Mouse (Mus musculus) midbrain, embryonic 13.5 days (tissue): ENCODE data around the gene Inppl1. TPM values are rescaled to one million over a fixed set of nuclear protein-coding genes. Genes with fewer than 3 reads are reported as not detected.

ENCODE experiments used
- ATAC-seq: fragments of 200-750 bp; cut with Nextera tagmentation; 2 replicates; pipeline ENCODE4 v1.8.0; 2017; ENCODE audit warnings: mild to moderate bottlenecking, moderate TSS enrichment, moderate library complexity
- H3K27ac ChIP-seq: fragments of 300-500 bp; sonication (generic); 2 replicates; pipeline ENCODE4 v1.5.1; 2015; ENCODE audit warnings: inconsistent platforms, mild to moderate bottlenecking, moderate library complexity
- H3K27me3 ChIP-seq: fragments of 300-500 bp; sonication (generic); 2 replicates; pipeline ENCODE4 v1.6.1; 2015; ENCODE audit warnings: mild to moderate bottlenecking, inconsistent platforms
- H3K36me3 ChIP-seq: fragments of 300-500 bp; sonication (generic); 2 replicates; pipeline ENCODE4 v1.6.1; 2015; ENCODE audit warnings: mild to moderate bottlenecking, inconsistent platforms
- H3K4me1 ChIP-seq: fragments of 300-500 bp; sonication (generic); replicated peaks from 2 replicates; pipeline ENCODE4 v1.6.1; 2015; ENCODE audit warnings: inconsistent platforms
- H3K4me2 ChIP-seq: fragments of 300-500 bp; sonication (generic); replicated peaks from 2 replicates; pipeline ENCODE4 v1.6.1; 2015; ENCODE audit warnings: moderate library complexity, mild to moderate bottlenecking, inconsistent platforms
- H3K4me3 ChIP-seq: fragments of 300-500 bp; sonication (generic); replicated peaks from 2 replicates; pipeline ENCODE4 v1.5.1; 2015; ENCODE audit warnings: mild to moderate bottlenecking, inconsistent platforms
- H3K9ac ChIP-seq: fragments of 300-500 bp; sonication (generic); replicated peaks from 2 replicates; pipeline ENCODE4 v1.6.1; 2015; ENCODE audit warnings: mild to moderate bottlenecking, inconsistent platforms
- H3K9me3 ChIP-seq: fragments of 300-500 bp; sonication (generic); 2 replicates; pipeline ENCODE4 v1.6.1; 2016; ENCODE audit warnings: mild to moderate bottlenecking, inconsistent platforms
- WGBS: fragments of 180-500 bp; shearing (Covaris S2); methylation state at CpG from one replicate; pipeline ENCODE4 v1.1.7; 2015; 5-methylcytosine and 5-hydroxymethylcytosine counted together
- polyA plus RNA-seq: library from polyadenylated mRNA; unstranded; fragments of >200 nt; fragmentation: Nextera tagmentation; extraction: Ambion mirVana; gene quantifications from 2 replicates; pipeline ENCODE4 v1.2.1, GENCODE M21; 2015

Gene Inppl1
- polyA plus RNA-seq, 1 experiment from 2014 or later: 26.3 TPM

DNA sequence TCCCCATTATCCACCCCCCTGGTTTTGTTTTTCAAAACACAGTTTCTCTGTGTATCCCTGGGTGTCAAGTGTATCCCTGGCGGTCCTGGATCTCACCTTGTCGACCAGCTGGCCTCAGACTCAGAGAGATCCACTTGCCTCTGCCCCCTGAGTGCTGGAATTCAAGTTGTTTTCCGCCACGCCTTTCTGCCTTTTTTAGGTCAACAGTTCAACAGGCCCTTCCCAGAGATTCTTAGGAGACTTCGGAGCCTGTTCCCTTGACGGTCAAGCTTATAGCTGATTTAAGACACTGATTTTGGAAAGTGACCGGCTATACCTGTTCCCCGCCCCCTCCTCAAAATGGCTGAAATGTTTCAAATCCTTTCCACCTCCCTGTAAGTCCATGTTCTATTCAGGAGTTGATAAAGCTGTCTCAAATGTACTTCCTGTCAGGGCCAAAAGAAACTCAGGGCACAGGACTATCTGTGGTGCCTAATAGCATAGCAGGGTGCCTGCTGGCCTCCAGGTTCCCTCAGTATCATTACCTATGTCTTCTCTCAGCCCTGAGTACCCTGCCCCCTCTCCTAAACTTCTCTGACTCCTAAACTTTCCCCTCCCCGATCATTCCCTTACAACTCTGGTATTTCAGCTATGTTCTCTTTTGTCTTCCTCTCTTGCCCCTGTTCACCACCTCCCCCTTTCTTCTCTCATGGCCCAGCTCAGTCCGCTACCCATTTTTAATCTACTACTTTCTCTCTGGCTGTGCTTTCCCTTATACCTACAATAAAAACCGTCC is 28.6 kb upstream of the Inppl1 start:
- Histone ChIP-seq H3K27ac (no peak overlapping the region), H3K36me3 (no peaks in the 10 kb centered on the region), H3K9ac (no peak overlapping the region), H3K9me3 (no peaks in the 10 kb centered on the region), H3K4me1 (0 out of 2 replicates have a peak, but pooled peaks cover 4% of the 10 kb centered on the region), H3K4me2 (no peak overlapping the region), H3K27me3 (no peaks in the 10 kb centered on the region), H3K4me3 (no peak overlapping the region)
- no peak for ATAC-seq
- 79% methylated on average over 11 of the region's 11 CpGs for WGBS

DNA sequence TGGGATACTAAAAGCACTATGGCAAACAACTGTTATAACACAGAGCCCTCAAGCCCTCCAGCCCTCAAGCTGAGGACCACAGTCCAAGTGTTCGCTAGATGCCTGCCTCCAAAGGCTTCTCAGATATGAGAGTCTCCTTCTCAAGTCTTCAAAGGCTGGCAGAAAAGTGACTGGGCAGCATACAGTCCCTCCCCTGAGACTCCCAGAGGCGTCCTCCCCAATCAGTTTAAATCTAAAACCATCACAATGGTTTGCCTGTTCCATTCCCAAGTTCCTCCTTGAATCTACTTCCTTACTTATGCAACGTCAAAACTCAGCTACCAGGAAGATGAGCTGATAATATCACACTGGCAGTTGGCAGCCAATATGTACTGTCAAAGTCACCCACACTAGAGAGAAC is 25.4 kb upstream of the Inppl1 start, which contains the start of gene Anapc15:
Anapc15 (plus strand) TSS at position 301 of the 400 bp plus-strand sequence.
- Histone ChIP-seq H3K4me1 (no peaks in the 10 kb centered on the region), H3K9me3 (no peaks in the 10 kb centered on the region), H3K27ac (no peak within 1 kb of the TSS), H3K9ac (no peak within 1 kb of the TSS), H3K4me3 (no peak within 1 kb of the TSS), H3K36me3 (no peaks in the 10 kb centered on the region), H3K4me2 (no peak within 1 kb of the TSS), H3K27me3 (no peaks in the 10 kb centered on the region)
- ATAC-seq: no peak
- WGBS: 88% methylated on average over 3 of the region's 3 CpGs

DNA sequence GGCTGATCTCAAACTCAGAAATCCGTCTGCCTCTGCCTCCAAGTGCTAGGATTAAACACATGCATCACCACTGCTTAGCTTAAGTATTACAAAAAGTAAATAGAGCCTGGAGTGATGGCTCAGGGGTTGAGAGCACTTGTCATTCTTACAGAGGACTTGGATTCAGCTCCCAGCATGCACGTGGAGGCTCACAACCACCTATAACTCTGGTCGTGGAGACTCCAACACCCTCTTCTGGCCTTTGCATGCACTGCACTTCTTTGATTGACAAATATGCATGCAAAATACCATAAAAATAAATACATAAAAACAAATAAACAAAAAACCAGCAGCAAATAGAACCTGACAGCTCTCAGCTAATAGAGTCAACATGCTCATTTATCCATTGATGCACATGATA is 24.3 kb upstream of the Inppl1 start:
- H3K9ac ChIP-seq: no peak overlapping the region
- no peak overlapping the region for H3K4me2 ChIP-seq
- H3K4me3 ChIP-seq: no peak overlapping the region
- ATAC-seq: no peak
- H3K4me1 ChIP-seq: no peaks in the 10 kb centered on the region
- H3K36me3 ChIP-seq: no peaks in the 10 kb centered on the region
- 67% methylated on average over 3 of the region's 3 CpGs for WGBS
- H3K27ac ChIP-seq: no peak overlapping the region
- H3K27me3 ChIP-seq: no peaks in the 10 kb centered on the region
- H3K9me3 ChIP-seq: no peaks in the 10 kb centered on the region

DNA sequence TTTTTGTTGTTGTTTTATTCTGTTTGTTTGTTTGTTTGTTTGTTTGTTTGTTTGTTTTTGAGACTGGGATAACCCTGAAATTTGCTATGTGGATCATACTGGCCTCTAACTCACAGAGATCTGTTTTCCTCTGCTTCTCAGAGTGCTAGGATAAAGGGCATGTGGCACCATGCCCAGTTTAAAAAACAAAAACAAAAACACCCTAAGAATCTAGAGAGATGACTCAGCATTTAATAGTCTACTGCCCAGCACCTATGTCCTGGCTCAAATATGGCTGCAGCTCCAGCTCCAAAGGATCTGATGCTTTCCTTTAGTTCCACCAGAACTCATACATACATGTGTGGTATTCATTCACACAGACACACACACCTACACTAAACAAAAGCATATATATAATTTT is 22.9 kb upstream of the Inppl1 start:
- H3K4me1 ChIP-seq: no peaks in the 10 kb centered on the region
- no peak for ATAC-seq
- H3K4me3 ChIP-seq: no peak overlapping the region
- no peak overlapping the region for H3K27ac ChIP-seq
- H3K9me3 ChIP-seq: no peaks in the 10 kb centered on the region
- H3K27me3 ChIP-seq: no peaks in the 10 kb centered on the region
- H3K4me2 ChIP-seq: no peak overlapping the region
- H3K36me3 ChIP-seq: no peaks in the 10 kb centered on the region
- H3K9ac ChIP-seq: no peak overlapping the region

DNA sequence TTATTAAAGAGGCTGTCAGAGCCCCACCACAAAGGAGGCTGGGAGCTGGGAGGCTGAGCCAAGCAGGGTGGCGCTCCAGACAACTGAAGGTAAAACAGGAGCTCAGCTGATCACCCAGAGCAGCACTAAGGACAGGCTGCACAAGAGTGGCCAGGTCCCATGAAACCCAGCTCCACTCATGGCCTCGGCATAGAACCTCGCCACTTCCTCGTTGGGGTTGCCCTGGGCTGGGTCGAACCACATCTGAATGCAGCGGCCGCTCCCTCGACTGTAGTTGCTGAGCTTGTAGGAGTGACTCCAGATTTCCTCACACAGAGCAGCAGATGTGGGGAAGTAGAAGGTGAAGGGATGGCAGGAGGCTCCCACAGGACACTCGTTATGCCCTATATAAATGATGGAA is 20.3 kb upstream of the Inppl1 start:
- H3K4me1 ChIP-seq: no peaks in the 10 kb centered on the region
- no peaks in the 10 kb centered on the region for H3K27me3 ChIP-seq
- 87% methylated on average over 9 of the region's 9 CpGs for WGBS
- H3K9ac ChIP-seq: no peak overlapping the region
- H3K4me3 ChIP-seq: no peak overlapping the region
- H3K27ac ChIP-seq: no peak overlapping the region
- H3K4me2 ChIP-seq: no peak overlapping the region
- no peak for ATAC-seq
- H3K9me3 ChIP-seq: no peaks in the 10 kb centered on the region
- no peaks in the 10 kb centered on the region for H3K36me3 ChIP-seq

DNA sequence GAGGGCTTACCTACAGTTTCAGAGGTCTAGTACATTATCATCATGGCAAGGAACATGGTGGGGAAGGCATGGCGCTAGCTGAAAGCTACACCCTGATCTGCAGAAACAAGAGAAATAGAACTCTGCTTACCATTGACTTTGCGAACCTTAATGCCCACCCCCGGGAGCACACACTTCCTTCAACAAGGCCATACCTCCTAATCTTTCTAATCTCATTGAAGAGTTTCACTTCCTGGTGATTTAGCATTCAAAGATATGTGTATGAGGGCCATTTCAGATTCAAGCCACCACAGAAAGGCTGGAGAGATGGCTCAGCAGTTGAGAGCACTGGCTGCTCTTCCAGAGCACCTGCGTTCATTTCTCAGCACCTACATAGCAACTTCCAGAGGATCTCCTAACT is 19.1 kb upstream of the Inppl1 start, which contains the start of gene Folr2:
Folr2 (minus strand) TSS at position 101 of the 400 bp plus-strand sequence.
- H3K9me3 ChIP-seq: no peaks in the 10 kb centered on the region
- no peak within 1 kb of the TSS for H3K27ac ChIP-seq
- H3K4me3 ChIP-seq: no peak within 1 kb of the TSS
- no peak for ATAC-seq
- H3K27me3 ChIP-seq: no peaks in the 10 kb centered on the region
- H3K9ac ChIP-seq: no peak within 1 kb of the TSS
- H3K4me1 ChIP-seq: no peaks in the 10 kb centered on the region
- H3K36me3 ChIP-seq: no peaks in the 10 kb centered on the region
- 85% methylated on average over 4 of the region's 4 CpGs for WGBS
- H3K4me2 ChIP-seq: no peak within 1 kb of the TSS

DNA sequence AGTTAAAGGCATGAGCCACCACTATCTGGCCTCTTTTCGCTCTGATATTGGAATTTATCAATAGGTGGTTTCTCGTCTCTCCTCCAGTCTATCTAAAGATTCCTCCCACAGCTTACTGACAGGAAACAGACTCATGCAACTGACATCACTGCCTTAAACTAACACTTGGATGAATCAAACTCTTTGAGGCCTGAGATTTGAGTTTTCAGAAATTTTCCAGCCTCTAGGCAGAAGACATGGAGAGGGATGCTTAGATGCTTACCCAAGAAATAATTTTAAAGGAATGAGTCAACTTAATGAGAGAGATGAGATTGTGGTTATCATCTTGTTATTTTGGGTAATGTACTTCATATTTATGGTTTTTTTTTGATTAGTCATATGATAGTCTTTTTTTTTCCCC is 15.8 kb upstream of the Inppl1 start:
- ATAC-seq: no peak
- H3K27me3 ChIP-seq: no peaks in the 10 kb centered on the region

DNA sequence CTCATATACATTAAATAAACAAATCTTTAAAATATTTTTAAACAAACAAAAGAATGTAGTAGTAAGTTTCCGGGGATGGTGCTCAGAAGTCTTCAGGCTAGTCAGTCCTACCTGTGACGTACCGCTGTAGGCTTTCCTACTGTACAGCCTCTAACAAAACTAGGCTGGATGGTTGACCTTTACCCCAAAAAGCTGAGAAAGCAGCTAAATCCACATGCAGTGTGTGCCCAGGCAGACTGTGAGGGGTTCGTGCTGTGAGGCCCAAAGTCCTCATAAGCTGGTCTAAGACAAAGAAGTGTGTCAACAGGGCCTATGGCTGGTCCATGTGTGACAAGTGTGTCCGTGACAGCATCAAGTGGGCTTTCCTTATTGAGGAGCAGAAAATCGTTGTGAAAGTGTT is 14.8 kb upstream of the Inppl1 start:
- no peak for ATAC-seq
- H3K9me3 ChIP-seq: no peaks in the 10 kb centered on the region
- no peak overlapping the region for H3K4me3 ChIP-seq
- H3K36me3 ChIP-seq: no peaks in the 10 kb centered on the region
- 85% methylated on average over 6 of the region's 6 CpGs for WGBS
- no peak overlapping the region for H3K27ac ChIP-seq
- no peaks in the 10 kb centered on the region for H3K27me3 ChIP-seq
- no peak overlapping the region for H3K9ac ChIP-seq
- H3K4me2 ChIP-seq: no peak overlapping the region
- no peaks in the 10 kb centered on the region for H3K4me1 ChIP-seq

More for the DNA sequence above, 15.8 kb upstream of the Inppl1 start:
- Histone ChIP-seq H3K9me3 (no peaks in the 10 kb centered on the region), H3K36me3 (no peaks in the 10 kb centered on the region), H3K27ac (no peak overlapping the region), H3K4me2 (no peak overlapping the region), H3K9ac (no peak overlapping the region), H3K4me3 (no peak overlapping the region), H3K4me1 (no peaks in the 10 kb centered on the region)
- WGBS: 90% methylated on average over 2 of the region's 2 CpGs

DNA sequence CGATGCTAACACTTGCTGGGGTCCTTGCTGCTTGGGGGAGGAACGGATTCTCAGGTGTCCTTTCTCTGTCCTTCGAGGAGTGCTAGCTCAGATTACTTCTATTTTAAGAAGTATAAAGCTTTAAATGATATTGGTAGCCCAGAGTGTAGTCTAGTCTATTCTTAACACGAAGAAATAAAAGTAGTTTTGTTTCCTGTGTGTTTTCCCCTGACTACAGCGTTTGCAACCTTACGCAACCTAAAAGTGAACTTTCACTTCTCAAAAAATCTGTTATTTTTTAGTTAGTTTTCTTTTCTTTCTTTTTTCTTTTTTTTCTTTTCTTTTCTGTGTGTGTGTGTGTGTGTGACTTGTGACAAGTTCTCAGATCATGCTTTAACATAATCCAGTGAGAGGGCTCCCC is 13.7 kb upstream of the Inppl1 start:
- no peak overlapping the region for H3K27ac ChIP-seq
- no peaks in the 10 kb centered on the region for H3K9me3 ChIP-seq
- no peak overlapping the region for H3K4me3 ChIP-seq
- no peak overlapping the region for H3K4me2 ChIP-seq
- ATAC-seq: no peak
- H3K36me3 ChIP-seq: no peaks in the 10 kb centered on the region
- no peaks in the 10 kb centered on the region for H3K27me3 ChIP-seq
- WGBS: 94% methylated on average over 6 of the region's 6 CpGs
- no peaks in the 10 kb centered on the region for H3K4me1 ChIP-seq
- H3K9ac ChIP-seq: no peak overlapping the region

DNA sequence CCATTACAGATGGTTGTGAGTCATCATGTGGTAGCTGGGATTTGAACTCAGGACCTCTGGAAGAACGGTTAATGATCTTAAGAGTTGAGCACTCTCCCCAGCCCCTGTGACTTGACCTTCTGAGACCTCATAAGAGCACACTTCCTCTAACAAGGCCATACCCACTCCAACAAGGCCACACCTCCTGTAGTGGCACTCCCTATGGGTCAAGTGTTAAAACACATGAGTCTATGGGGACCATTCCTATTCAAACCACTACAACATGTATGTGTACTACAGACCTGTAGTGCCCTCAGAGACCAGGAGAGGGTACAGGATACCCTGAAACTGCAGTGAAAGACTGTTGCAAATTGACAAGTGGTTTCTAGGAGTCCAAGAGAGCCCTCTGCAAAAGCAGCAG is 9.9 kb upstream of the Inppl1 start:
- H3K36me3 ChIP-seq: no peaks in the 10 kb centered on the region
- no peaks in the 10 kb centered on the region for H3K4me1 ChIP-seq
- H3K9ac ChIP-seq: no peak overlapping the region
- H3K27me3 ChIP-seq: no peaks in the 10 kb centered on the region
- H3K27ac ChIP-seq: no peak overlapping the region
- no peak overlapping the region for H3K4me2 ChIP-seq
- ATAC-seq: no peak
- no peaks in the 10 kb centered on the region for H3K9me3 ChIP-seq
- 93% methylated on average over 1 of the region's 1 CpGs for WGBS
- no peak overlapping the region for H3K4me3 ChIP-seq

DNA sequence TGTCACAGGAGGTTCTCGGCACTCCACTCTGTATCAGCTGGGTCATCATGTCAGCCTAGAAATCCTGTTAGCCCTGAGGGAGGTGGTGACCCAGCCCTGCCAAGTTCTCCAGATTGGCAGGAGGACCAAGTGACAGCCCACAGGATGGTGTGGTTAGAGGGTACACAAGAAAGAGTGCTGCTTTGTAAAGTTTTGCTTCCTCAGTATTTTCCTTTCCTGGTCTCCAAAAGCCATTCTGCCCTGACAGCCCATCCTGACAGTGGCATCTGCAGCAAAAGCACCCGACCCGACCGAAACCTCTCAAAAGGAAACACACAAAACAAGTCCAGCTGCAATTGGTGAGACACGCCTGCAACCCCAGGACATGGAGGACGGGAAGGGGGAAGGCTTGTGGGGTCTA is 6.2 kb upstream of the Inppl1 start:
- Histone ChIP-seq H3K4me3 (no peak overlapping the region), H3K27ac (no peak overlapping the region), H3K36me3 (no peaks in the 10 kb centered on the region), H3K9me3 (no peaks in the 10 kb centered on the region), H3K4me1 (no peaks in the 10 kb centered on the region), H3K27me3 (no peaks in the 10 kb centered on the region), H3K4me2 (no peak overlapping the region), H3K9ac (no peak overlapping the region)
- 83% methylated on average over 6 of the region's 6 CpGs for WGBS
- no peak for ATAC-seq

DNA sequence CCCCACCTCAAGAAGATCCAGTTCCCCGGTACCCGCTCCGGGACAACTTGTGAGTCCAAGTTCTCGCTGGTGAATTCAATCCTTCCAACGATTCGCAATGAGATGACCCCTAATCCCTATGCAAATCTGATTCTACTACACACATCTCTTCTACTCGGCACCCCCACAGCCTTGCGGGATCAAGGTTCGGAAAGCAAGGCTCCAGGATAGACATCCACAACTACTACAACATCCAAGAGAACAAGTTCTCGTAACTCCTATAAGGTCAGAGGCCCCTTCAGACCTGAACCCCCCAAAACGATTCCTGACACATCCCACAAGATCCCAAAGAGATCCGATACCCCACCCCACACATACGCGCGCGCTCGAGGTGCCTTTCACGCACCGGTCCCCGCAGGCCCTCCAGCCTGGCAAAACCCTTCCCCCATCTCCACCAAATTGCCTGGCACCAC is 849 bp downstream of the Inppl1 start:
- WGBS: 1% methylated on average over 20 of the region's 20 CpGs
- no peaks in the 10 kb centered on the region for H3K27me3 ChIP-seq
- no peaks in the 10 kb centered on the region for H3K9me3 ChIP-seq
- H3K9ac ChIP-seq: peak overlapping the region; percentile 87
- peaks cover 48% of the 10 kb centered on the region for H3K4me1 ChIP-seq
- H3K27ac ChIP-seq: peak overlapping the region; percentile 84
- H3K4me2 ChIP-seq: peak overlapping the region; percentile 98
- ATAC-seq: peak; percentile 2; the same call in 1 of the 2 replicates
- H3K36me3 ChIP-seq: peaks cover 9% of the 10 kb centered on the region; the same call in 1 of the 2 replicates
- peak overlapping the region; percentile 70 for H3K4me3 ChIP-seq
